Mouse (Mus musculus): ENCODE data around the gene Myrf. TPM values are rescaled to one million over a fixed set of nuclear protein-coding genes. Genes with fewer than 3 reads are reported as not detected.

The Myrf gene
- polyA plus RNA-seq, 1 experiment from 2014 or later: 1.7 TPM

DNA sequence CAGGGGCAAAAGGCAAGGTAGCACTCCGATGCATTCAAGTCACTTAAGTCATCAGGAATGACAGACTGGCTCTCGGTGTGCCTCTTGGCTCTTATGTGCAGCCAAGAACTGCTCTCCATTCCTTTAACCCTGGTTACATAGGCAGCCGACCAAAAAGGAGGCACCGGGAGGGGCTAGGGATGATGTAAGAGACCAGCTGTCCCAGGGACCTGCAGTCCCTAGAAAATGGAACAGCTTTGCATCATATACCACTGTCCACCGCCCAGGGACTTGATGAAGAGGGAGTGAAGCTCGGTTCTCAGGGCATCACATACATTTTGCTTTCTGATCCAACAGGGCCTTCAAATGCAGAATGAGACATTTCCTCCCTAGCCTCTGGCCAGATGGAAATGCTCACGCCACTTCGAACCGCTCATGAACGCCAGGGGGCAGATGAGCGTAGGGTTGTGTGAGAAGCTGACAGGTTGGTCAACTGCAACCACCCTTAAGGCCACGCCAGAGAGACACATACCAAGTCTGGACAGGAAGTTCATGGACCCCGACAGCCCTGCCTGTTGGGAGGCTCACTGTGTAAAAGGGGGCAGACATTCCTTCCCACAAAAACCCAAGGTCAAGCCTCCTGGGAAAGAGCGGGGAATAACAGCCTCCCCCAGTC is 25.8 kb upstream of the Myrf start:
- Histone ChIP-seq H3K4me2 (no peak overlapping the region), H3K9ac (ENCODE audit: low read length) (no peak overlapping the region), H3K4me3 (ENCODE audit: low read depth, low read length) (no peak overlapping the region), H3K36me3 (ENCODE audit: control insufficient read depth, insufficient read depth, low read length) (no peaks in the 10 kb centered on the region), H3K27me3 (ENCODE audit: control insufficient read depth, insufficient read depth, low read length) (no peaks in the 10 kb centered on the region), H3K9me3 (ENCODE audit: control insufficient read depth, low read length) (no peaks in the 10 kb centered on the region), H3K27ac (ENCODE audit: low read depth, low read length) (no peak overlapping the region), H3K4me1 (ENCODE audit: control insufficient read depth, insufficient read depth, low read length) (peaks cover 11% of the 10 kb centered on the region)
- DNase-seq (ENCODE audit: low spot score, missing footprints) (peak; percentile 94), ATAC-seq (ENCODE audit: low FRiP score) (peak; percentile 57)
- WGBS: 27% methylated on average over 14 of the region's 14 CpGs

DNA sequence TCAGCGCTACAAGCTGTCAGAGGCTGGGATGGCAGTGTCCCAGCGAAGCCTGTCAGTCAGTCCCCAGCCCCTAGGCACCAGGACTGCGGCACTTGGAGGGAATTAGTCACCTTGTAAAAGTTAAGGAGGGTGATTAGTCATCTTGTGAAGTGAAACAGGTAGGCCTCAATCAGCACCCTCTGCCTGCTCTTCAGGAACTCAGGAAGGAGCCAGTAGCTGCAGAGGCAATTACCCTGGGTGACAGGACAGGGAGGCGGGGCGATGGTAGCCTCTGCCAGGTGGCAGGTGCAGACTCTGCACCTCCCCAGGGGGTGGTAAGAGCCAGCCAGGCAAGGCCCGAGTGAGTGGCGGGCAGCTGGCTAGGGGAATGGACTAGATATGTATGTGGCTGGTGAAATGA is 20.8 kb upstream of the Myrf start:
- ATAC-seq (ENCODE audit: low FRiP score) (no peak), DNase-seq (ENCODE audit: low spot score, missing footprints) (no peak)
- Histone ChIP-seq H3K27me3 (ENCODE audit: control insufficient read depth, insufficient read depth, low read length) (no peaks in the 10 kb centered on the region), H3K9ac (ENCODE audit: low read length) (no peak overlapping the region), H3K9me3 (ENCODE audit: control insufficient read depth, low read length) (no peaks in the 10 kb centered on the region), H3K27ac (ENCODE audit: low read depth, low read length) (no peak overlapping the region), H3K4me1 (ENCODE audit: control insufficient read depth, insufficient read depth, low read length) (peaks cover 4% of the 10 kb centered on the region; the same call in 1 of the 2 replicates), H3K4me2 (no peak overlapping the region), H3K36me3 (ENCODE audit: control insufficient read depth, insufficient read depth, low read length) (no peaks in the 10 kb centered on the region), H3K4me3 (ENCODE audit: low read depth, low read length) (no peak overlapping the region)
- whole genome bisulfite sequencing: 81% methylated on average over 7 of the region's 7 CpGs

DNA sequence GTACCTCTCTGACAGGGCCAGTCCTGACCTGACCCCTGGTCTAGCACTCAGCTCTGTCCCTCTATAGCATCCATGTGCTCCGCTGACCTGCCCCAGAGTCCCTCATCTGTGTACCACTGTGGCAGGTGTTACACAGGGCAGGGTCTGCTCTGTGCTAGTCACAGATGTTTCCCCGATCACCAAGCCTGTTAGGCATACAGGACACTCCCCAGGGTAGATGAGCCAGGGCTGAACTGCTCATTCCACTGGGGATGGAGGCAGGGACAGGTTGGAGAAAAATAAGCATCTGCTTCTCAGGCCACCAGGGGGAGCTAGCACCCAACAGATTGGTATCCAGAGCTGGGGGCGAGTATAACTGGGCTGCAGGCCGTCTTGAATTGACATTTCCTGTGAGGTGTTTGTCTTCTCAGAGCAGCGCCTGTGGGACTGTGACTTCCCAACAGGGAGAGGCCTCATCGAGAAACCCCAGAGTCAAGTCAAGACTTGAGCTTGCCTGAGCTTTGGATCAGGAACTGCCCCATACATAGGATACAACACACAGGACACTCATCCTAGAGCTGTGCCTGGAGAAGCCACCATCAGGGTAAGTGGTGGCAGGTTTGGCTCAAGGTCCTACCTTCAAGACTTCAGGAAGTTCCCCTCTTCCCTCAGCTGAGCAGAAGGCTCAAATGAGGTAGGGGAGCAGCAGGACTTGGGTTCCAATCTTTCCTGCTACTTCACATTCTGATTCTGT is 17.9 kb upstream of the Myrf start:
- Histone ChIP-seq H3K9me3 (ENCODE audit: control insufficient read depth, low read length) (no peaks in the 10 kb centered on the region), H3K4me1 (ENCODE audit: control insufficient read depth, insufficient read depth, low read length) (no peaks in the 10 kb centered on the region), H3K9ac (ENCODE audit: low read length) (no peak overlapping the region), H3K27me3 (ENCODE audit: control insufficient read depth, insufficient read depth, low read length) (no peaks in the 10 kb centered on the region), H3K27ac (ENCODE audit: low read depth, low read length) (no peak overlapping the region), H3K4me2 (no peak overlapping the region), H3K4me3 (ENCODE audit: low read depth, low read length) (no peak overlapping the region), H3K36me3 (ENCODE audit: control insufficient read depth, insufficient read depth, low read length) (no peaks in the 10 kb centered on the region)
- peak; percentile 96 for DNase-seq (ENCODE audit: low spot score, missing footprints)
- ATAC-seq (ENCODE audit: low FRiP score): peak; percentile 74
- 26% methylated on average over 6 of the region's 6 CpGs for WGBS

DNA sequence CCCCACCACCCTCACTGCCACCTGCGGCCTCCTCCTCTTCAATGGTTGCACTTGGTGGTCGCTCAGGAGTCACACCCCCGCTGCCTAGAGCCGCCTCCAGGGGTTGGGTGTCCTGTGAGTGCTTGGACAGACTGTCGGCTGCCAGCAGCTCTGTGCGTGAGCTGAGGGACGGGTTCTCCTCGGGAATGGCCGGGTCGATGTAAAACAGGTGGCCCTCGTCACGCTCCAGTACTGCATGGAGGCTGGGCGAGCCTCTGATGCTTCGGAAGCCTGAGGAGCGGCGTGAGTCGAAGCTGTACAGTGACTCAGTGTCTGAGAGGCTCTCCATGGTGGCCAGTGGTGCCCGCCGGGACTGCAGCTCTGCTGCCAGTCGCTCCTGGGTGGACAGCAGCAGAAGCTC is 7.6 kb upstream of the Myrf start:
- no peak for DNase-seq (ENCODE audit: low spot score, missing footprints)
- ATAC-seq (ENCODE audit: low FRiP score): no peak
- H3K27me3 ChIP-seq (ENCODE audit: control insufficient read depth, insufficient read depth, low read length): no peaks in the 10 kb centered on the region
- H3K9ac ChIP-seq (ENCODE audit: low read length): no peak overlapping the region
- H3K4me3 ChIP-seq (ENCODE audit: low read depth, low read length): no peak overlapping the region
- H3K4me2 ChIP-seq: no peak overlapping the region
- H3K4me1 ChIP-seq (ENCODE audit: control insufficient read depth, insufficient read depth, low read length): peaks cover 4% of the 10 kb centered on the region
- 60% methylated on average over 20 of the region's 20 CpGs for WGBS
- no peak overlapping the region for H3K27ac ChIP-seq (ENCODE audit: low read depth, low read length)
- H3K36me3 ChIP-seq (ENCODE audit: control insufficient read depth, insufficient read depth, low read length): no peaks in the 10 kb centered on the region
- no peaks in the 10 kb centered on the region for H3K9me3 ChIP-seq (ENCODE audit: control insufficient read depth, low read length)

DNA sequence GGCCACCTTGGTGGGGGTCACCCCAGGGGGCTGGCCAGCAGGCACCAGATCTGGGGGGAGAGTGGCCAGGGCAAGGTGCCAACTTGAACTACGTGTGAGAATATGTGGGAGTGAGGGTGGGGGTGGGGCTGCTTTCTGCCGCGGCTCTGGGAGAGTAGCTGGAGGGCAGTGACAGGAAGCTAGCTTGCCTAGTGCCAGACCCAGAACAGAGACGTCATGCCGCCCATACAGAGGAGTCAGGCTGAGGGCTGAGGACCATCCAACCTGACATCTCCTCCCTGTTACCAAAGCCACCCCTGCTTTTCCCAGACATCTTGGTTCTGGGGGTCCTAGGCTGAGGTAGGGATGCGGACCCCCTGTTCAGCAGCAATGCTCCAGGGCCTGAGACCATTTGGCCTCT is 6.6 kb upstream of the Myrf start:
- ATAC-seq (ENCODE audit: low FRiP score) (no peak), DNase-seq (ENCODE audit: low spot score, missing footprints) (no peak)
- Histone ChIP-seq H3K9me3 (ENCODE audit: control insufficient read depth, low read length) (no peaks in the 10 kb centered on the region), H3K9ac (ENCODE audit: low read length) (no peak overlapping the region), H3K27ac (ENCODE audit: low read depth, low read length) (no peak overlapping the region), H3K36me3 (ENCODE audit: control insufficient read depth, insufficient read depth, low read length) (no peaks in the 10 kb centered on the region), H3K4me2 (no peak overlapping the region), H3K4me1 (ENCODE audit: control insufficient read depth, insufficient read depth, low read length) (peaks cover 10% of the 10 kb centered on the region), H3K4me3 (ENCODE audit: low read depth, low read length) (no peak overlapping the region), H3K27me3 (ENCODE audit: control insufficient read depth, insufficient read depth, low read length) (no peaks in the 10 kb centered on the region)
- WGBS: 40% methylated on average over 6 of the region's 6 CpGs

DNA sequence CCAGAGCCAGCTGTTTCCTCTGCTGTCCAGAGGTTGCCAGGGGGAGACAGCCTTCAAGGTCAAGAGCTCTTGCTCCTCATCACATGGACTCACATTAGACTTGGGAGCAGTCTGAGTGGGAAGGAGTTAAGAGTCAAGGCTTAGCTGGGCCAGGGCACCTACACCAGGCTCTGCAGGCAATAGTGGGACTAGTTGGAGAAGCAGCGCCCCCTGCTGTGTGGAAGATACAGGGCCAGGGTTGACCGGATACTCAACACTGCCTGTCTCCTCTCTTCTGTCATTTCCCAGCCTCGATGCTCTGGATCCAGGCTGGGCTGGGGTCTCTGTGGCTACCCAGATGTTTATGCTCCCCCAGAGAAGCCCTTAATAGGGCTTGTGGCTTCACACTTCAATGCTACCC is 3.6 kb upstream of the Myrf start:
- Histone ChIP-seq H3K27me3 (ENCODE audit: control insufficient read depth, insufficient read depth, low read length) (peaks cover 8% of the 10 kb centered on the region; the same call in 1 of the 2 replicates), H3K4me3 (ENCODE audit: low read depth, low read length) (no peak overlapping the region), H3K9me3 (ENCODE audit: control insufficient read depth, low read length) (no peaks in the 10 kb centered on the region), H3K4me1 (ENCODE audit: control insufficient read depth, insufficient read depth, low read length) (peaks cover 13% of the 10 kb centered on the region), H3K36me3 (ENCODE audit: control insufficient read depth, insufficient read depth, low read length) (no peaks in the 10 kb centered on the region), H3K9ac (ENCODE audit: low read length) (no peak overlapping the region), H3K4me2 (no peak overlapping the region), H3K27ac (ENCODE audit: low read depth, low read length) (no peak overlapping the region)
- WGBS: 7% methylated on average over 3 of the region's 3 CpGs
- ATAC-seq (ENCODE audit: low FRiP score) (no peak), DNase-seq (ENCODE audit: low spot score, missing footprints) (no peak)

DNA sequence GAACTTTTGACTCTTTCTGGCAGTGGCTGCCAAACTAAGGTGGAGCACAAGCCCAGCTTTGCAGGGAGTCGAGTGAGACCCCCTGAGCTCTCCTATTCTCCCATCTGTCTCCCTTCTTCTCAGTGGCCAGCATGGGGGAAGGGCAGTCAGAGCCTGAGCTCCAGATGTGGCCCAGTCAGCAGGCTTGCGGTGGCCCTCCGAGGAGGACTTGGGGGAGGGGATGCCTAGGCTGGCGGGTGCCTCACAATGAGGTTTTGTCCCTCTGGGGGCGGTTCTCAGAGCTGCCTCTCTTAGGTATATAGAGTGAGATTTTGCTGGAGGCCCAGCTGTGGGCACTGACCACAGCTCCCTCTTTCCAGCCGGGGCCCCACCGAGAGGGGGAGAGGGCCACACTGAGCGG is 2.4 kb upstream of the Myrf start:
- Histone ChIP-seq H3K4me1 (ENCODE audit: control insufficient read depth, insufficient read depth, low read length) (peaks cover 13% of the 10 kb centered on the region), H3K27me3 (ENCODE audit: control insufficient read depth, insufficient read depth, low read length) (peaks cover 8% of the 10 kb centered on the region; the same call in 1 of the 2 replicates), H3K27ac (ENCODE audit: low read depth, low read length) (no peak overlapping the region), H3K9me3 (ENCODE audit: control insufficient read depth, low read length) (no peaks in the 10 kb centered on the region), H3K4me3 (ENCODE audit: low read depth, low read length) (no peak overlapping the region), H3K4me2 (no peak overlapping the region), H3K9ac (ENCODE audit: low read length) (peak overlapping the region; percentile 13; the same call in 1 of the 2 replicates), H3K36me3 (ENCODE audit: control insufficient read depth, insufficient read depth, low read length) (no peaks in the 10 kb centered on the region)
- DNase-seq (ENCODE audit: low spot score, missing footprints) (peak; percentile 83), ATAC-seq (ENCODE audit: low FRiP score) (peak; percentile 26; the same call in 1 of the 2 replicates)
- whole genome bisulfite sequencing: 6% methylated on average over 8 of the region's 8 CpGs

DNA sequence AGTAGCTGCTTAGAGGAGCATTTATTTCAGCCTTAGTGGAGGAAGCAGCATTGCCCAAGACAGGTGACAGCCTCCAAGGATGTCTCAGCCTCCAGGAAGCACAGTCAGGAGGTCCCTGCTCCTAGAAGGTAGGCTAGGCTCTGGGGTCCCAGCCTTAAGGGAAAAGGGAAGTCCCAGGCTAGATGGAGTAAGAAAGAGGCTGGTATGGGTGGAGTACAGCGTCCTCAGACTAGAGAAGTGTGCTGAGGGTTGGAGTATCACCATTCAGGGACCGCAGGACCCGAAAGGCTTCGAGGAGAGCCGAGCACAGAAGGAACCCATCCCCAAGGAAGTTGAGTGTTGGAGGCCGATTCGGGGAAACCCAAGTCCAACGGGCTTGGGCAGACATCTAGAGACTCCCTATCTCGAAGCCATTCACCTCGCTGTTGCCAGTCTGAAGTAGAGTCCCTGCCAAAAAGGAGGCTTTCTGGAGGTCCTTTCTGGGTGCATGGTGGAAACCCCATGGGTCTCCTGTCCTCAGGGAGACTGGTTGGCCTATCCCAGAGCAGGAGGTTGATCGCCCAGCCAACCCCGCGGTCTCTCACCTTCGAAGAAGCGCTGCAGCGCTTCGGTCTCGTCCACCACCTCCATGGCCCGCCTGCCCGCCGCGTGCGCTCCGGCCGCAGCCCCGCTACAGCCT is 434 bp downstream of the Myrf start:
- Histone ChIP-seq H3K9ac (ENCODE audit: low read length) (peak overlapping the region; percentile 62), H3K4me2 (peak overlapping the region; percentile 67), H3K9me3 (ENCODE audit: control insufficient read depth, low read length) (no peaks in the 10 kb centered on the region), H3K36me3 (ENCODE audit: control insufficient read depth, insufficient read depth, low read length) (no peaks in the 10 kb centered on the region), H3K27ac (ENCODE audit: low read depth, low read length) (no peak overlapping the region), H3K27me3 (ENCODE audit: control insufficient read depth, insufficient read depth, low read length) (peaks cover 8% of the 10 kb centered on the region; the same call in 1 of the 2 replicates), H3K4me3 (ENCODE audit: low read depth, low read length) (peak overlapping the region; percentile 43), H3K4me1 (ENCODE audit: control insufficient read depth, insufficient read depth, low read length) (peaks cover 13% of the 10 kb centered on the region)
- WGBS: 2% methylated on average over 26 of the region's 26 CpGs
- ATAC-seq (ENCODE audit: low FRiP score) (no peak; the same call in 1 of the 2 replicates), DNase-seq (ENCODE audit: low spot score, missing footprints) (peak; percentile 93)

DNA sequence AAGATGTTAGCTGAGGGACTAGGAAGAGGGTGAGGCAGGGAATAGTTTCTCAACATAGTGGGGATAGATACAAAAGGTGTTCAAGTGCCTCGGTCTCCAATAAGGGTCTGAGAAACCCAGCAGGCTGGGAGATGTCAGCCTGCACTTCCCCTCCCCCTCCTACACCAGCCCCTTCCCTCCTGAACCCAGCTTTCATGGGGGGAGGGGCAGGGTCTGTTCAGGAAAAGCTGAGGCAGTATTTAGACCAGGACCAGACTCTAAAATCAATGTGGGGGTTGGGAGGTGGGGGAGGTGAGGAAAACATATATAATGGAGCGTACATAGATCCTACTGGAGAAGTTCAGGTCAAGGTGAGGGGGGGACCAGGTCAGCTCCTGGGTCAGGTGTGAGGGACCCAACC is 1.1 kb downstream of the Myrf start:
- Histone ChIP-seq H3K9me3 (ENCODE audit: control insufficient read depth, low read length) (no peaks in the 10 kb centered on the region), H3K4me3 (ENCODE audit: low read depth, low read length) (no peak overlapping the region), H3K27ac (ENCODE audit: low read depth, low read length) (no peak overlapping the region), H3K27me3 (ENCODE audit: control insufficient read depth, insufficient read depth, low read length) (peaks cover 8% of the 10 kb centered on the region; the same call in 1 of the 2 replicates), H3K36me3 (ENCODE audit: control insufficient read depth, insufficient read depth, low read length) (no peaks in the 10 kb centered on the region), H3K4me2 (no peak overlapping the region), H3K4me1 (ENCODE audit: control insufficient read depth, insufficient read depth, low read length) (peaks cover 13% of the 10 kb centered on the region), H3K9ac (ENCODE audit: low read length) (no peak overlapping the region)
- 38% methylated on average over 2 of the region's 2 CpGs for WGBS
- ATAC-seq (ENCODE audit: low FRiP score): no peak
- DNase-seq (ENCODE audit: low spot score, missing footprints): no peak
